Mouse (Mus musculus) myocyte (in vitro differentiated cells): Measurements from ENCODE around the gene 1110032A03Rik. TPM values are rescaled to one million over a fixed set of nuclear protein-coding genes. Genes with fewer than 3 reads are reported as not detected.

Source experiments
- H3K27me3 ChIP-seq: one replicate; pipeline ENCODE4 v1.6.1; 2011; ENCODE audit not compliant: control insufficient read depth, insufficient read depth, insufficient read length
- H3K36me3 ChIP-seq: one replicate; pipeline ENCODE4 v1.6.1; 2011; ENCODE audit not compliant: control insufficient read depth, insufficient read depth
- H3K4me2 ChIP-seq: one replicate; pipeline ENCODE4 v1.6.1; 2011; ENCODE audit warnings: low read depth, control low read depth
- H3K4me3 ChIP-seq: one replicate; pipeline ENCODE4 v1.5.1; 2011; ENCODE audit warnings: mild to moderate bottlenecking, control low read depth, moderate library complexity
- H3K79me2 ChIP-seq: one replicate; pipeline ENCODE4 v1.6.1; 2011; ENCODE audit not compliant: control insufficient read depth, insufficient read depth
- H3ac ChIP-seq: one replicate; pipeline ENCODE4 v1.6.1; 2011; ENCODE audit not compliant: control insufficient read depth, insufficient read length
- CEBPB ChIP-seq: IDR thresholded peaks from 2 replicates; pipeline ENCODE4 v1.6.1; 2011; ENCODE audit warnings: mild to moderate bottlenecking, moderate library complexity; ENCODE audit not compliant: poor library complexity, insufficient read depth, severe bottlenecking
- E2F4 ChIP-seq: IDR thresholded peaks from one replicate; pipeline ENCODE4 v1.6.1; 2011; ENCODE audit warnings: mild to moderate bottlenecking, control low read depth, moderate library complexity; ENCODE audit not compliant: insufficient read depth
- MAX ChIP-seq: IDR thresholded peaks from one replicate; pipeline ENCODE4 v1.6.1; 2011; ENCODE audit warnings: low read depth, mild to moderate bottlenecking, control low read depth
- MYOD1 ChIP-seq, 3 experiments: IDR thresholded peaks; one replicate each; pipeline ENCODE4 v1.6.1; 2011; ENCODE audit warnings: control low read depth in 2 of 3, low read depth in 2 of 3, mild to moderate bottlenecking in 2 of 3, moderate library complexity in 1 of 3; ENCODE audit not compliant: insufficient read length in 2 of 3, control insufficient read depth in 1 of 3
- MYOG ChIP-seq, 3 experiments: IDR thresholded peaks; one replicate each; pipeline ENCODE4 v1.6.1; 2011; ENCODE audit warnings: control low read depth in 2 of 3, low read depth in 2 of 3, mild to moderate bottlenecking in 2 of 3; ENCODE audit not compliant: insufficient read length in 2 of 3, control insufficient read depth in 1 of 3, insufficient read depth in 1 of 3
- POLR2A ChIP-seq: IDR thresholded peaks from one replicate; pipeline ENCODE4 v1.6.1; 2011; ENCODE audit warnings: low read depth, mild to moderate bottlenecking, control low read depth, moderate library complexity; ENCODE audit not compliant: insufficient read length
- POLR2AphosphoS2 ChIP-seq: IDR thresholded peaks from one replicate; pipeline ENCODE4 v1.6.1; 2011; ENCODE audit warnings: low read depth, control low read depth; ENCODE audit not compliant: insufficient read length
- REST ChIP-seq: IDR thresholded peaks from one replicate; pipeline ENCODE4 v1.6.1; 2011; ENCODE audit warnings: mild to moderate bottlenecking, control low read depth, moderate library complexity; ENCODE audit not compliant: insufficient read depth, insufficient read length
- SRF ChIP-seq: IDR thresholded peaks from one replicate; pipeline ENCODE4 v1.6.1; 2011; ENCODE audit warnings: low read depth; ENCODE audit not compliant: control insufficient read depth, insufficient read length
- TCF12 ChIP-seq: IDR thresholded peaks from one replicate; pipeline ENCODE4 v1.6.1; 2011; ENCODE audit warnings: mild to moderate bottlenecking, control low read depth; ENCODE audit not compliant: poor library complexity, insufficient read depth, severe bottlenecking
- TCF3 ChIP-seq: IDR thresholded peaks from one replicate; pipeline ENCODE4 v1.6.1; 2011; ENCODE audit warnings: low read depth, control low read depth; ENCODE audit not compliant: insufficient read length
- USF1 ChIP-seq: IDR thresholded peaks from one replicate; pipeline ENCODE4 v1.6.1; 2011; ENCODE audit warnings: low read depth, mild to moderate bottlenecking, control low read depth, moderate library complexity
- polyA plus RNA-seq: library from polyadenylated mRNA; unstranded; fragments of >200 nt; fragmentation: generic; extraction: Trizol; gene quantifications from one replicate; pipeline ENCODE4 v1.2.1, GENCODE M21; 2012; ENCODE audit warnings: missing spikeins

The 1110032A03Rik gene
- polyA plus RNA-seq, 1 experiment: 12.8 TPM

GRCm38 (mm10) chr9:50768107-50769002 is 7.0 kb downstream of the 1110032A03Rik start, which contains the start of gene Fdxacb1:
TSS of gene Fdxacb1 (plus strand) at chr9:50768236.
- H3K4me3 ChIP-seq: peak within 1 kb of the TSS; percentile 49
- peak within 1 kb of the TSS; percentile 97 for H3K4me2 ChIP-seq
- no peak for TF ChIP-seq CEBPB
- peak; percentile 57 for TF ChIP-seq POLR2A
- no peak for TF ChIP-seq SRF
- peak; percentile 34 for TF ChIP-seq POLR2AphosphoS2
- H3K79me2 ChIP-seq: no peaks in the 10 kb centered on the region
- peak within 1 kb of the TSS; percentile 56 for H3ac ChIP-seq
- no peaks in the 10 kb centered on the region for H3K27me3 ChIP-seq
- no peaks in the 10 kb centered on the region for H3K36me3 ChIP-seq

GRCm38 (mm10) chr9:50767531-50768106 is 7.7 kb downstream of the 1110032A03Rik start:
- no peak for TF ChIP-seq USF1
- no peak for TF ChIP-seq TCF3
- TF ChIP-seq TCF12: no peak
- TF ChIP-seq MAX: no peak
- no peak for TF ChIP-seq MYOG (IDR thresholded peaks at IDR 0.05; ENCODE audit: control insufficient read depth in 1 of 3, insufficient read depth in 1 of 3, insufficient read length in 2 of 3, low read depth in 2 of 3)
- H3K36me3 ChIP-seq: no peaks in the 10 kb centered on the region
- no peaks in the 10 kb centered on the region for H3K27me3 ChIP-seq
- peak overlapping the region; percentile 97 for H3K4me2 ChIP-seq
- no peaks in the 10 kb centered on the region for H3K79me2 ChIP-seq
- H3K4me3 ChIP-seq: peak overlapping the region; percentile 49
- H3ac ChIP-seq: peak overlapping the region; percentile 56

- no peaks in the 10 kb centered on the region for H3K36me3 ChIP-seq
These were observed 12.0 kb downstream of the 1110032A03Rik start for GRCm38 (mm10) chr9:50763331-50763730.

GRCm38 (mm10) chr9:50761520-50762243 is 13.6 kb downstream of the 1110032A03Rik start:
- H3K27me3 ChIP-seq: no peaks in the 10 kb centered on the region
- peaks cover 5% of the 10 kb centered on the region for H3K36me3 ChIP-seq
- H3K4me2 ChIP-seq: no peak overlapping the region
- no peaks in the 10 kb centered on the region for H3K79me2 ChIP-seq
- no peak overlapping the region for H3K4me3 ChIP-seq
- TF ChIP-seq POLR2AphosphoS2: no peak
- no peak for TF ChIP-seq CEBPB
- no peak for TF ChIP-seq USF1
- TF ChIP-seq MYOG (IDR thresholded peaks at IDR 0.05; ENCODE audit: control insufficient read depth in 1 of 3, insufficient read depth in 1 of 3, insufficient read length in 2 of 3, low read depth in 2 of 3): no peak
- TF ChIP-seq MYOD1 (IDR thresholded peaks at IDR 0.05; ENCODE audit: control insufficient read depth in 1 of 3, insufficient read length in 2 of 3, low read depth in 2 of 3): no peak
- no peak for TF ChIP-seq SRF
- no peak overlapping the region for H3ac ChIP-seq

More at GRCm38 (mm10) chr9:50763331-50763730, 12.0 kb downstream of the 1110032A03Rik start:
- Histone ChIP-seq H3K4me3 (no peak overlapping the region), H3K27me3 (no peaks in the 10 kb centered on the region), H3K4me2 (no peak overlapping the region), H3ac (no peak overlapping the region), H3K79me2 (no peaks in the 10 kb centered on the region)
- no peak for TF ChIP-seq TCF3
- TF ChIP-seq TCF12: no peak
- no peak for TF ChIP-seq CEBPB
- no peak for TF ChIP-seq POLR2A
- no peak for TF ChIP-seq MAX
- no peak for TF ChIP-seq MYOD1 (IDR thresholded peaks at IDR 0.05; ENCODE audit: control insufficient read depth in 1 of 3, insufficient read length in 2 of 3, low read depth in 2 of 3)
- TF ChIP-seq POLR2AphosphoS2: no peak
- TF ChIP-seq E2F4: no peak
- no peak for TF ChIP-seq SRF
- no peak for TF ChIP-seq USF1
- TF ChIP-seq MYOG (IDR thresholded peaks at IDR 0.05; ENCODE audit: control insufficient read depth in 1 of 3, insufficient read depth in 1 of 3, insufficient read length in 2 of 3, low read depth in 2 of 3): no peak
- no peak for TF ChIP-seq REST

GRCm38 (mm10) chr9:50756711-50757110 is 18.6 kb downstream of the 1110032A03Rik start:
- Histone ChIP-seq H3K27me3 (no peaks in the 10 kb centered on the region), H3K4me3 (no peak overlapping the region), H3ac (no peak overlapping the region), H3K79me2 (no peaks in the 10 kb centered on the region), H3K4me2 (no peak overlapping the region), H3K36me3 (peaks cover 12% of the 10 kb centered on the region)
- TF ChIP-seq POLR2AphosphoS2 (no peak), MYOG (IDR thresholded peaks at IDR 0.05; ENCODE audit: control insufficient read depth in 1 of 3, insufficient read depth in 1 of 3, insufficient read length in 2 of 3, low read depth in 2 of 3) (no peak), POLR2A (no peak), E2F4 (no peak), REST (no peak), MAX (no peak), MYOD1 (IDR thresholded peaks at IDR 0.05; ENCODE audit: control insufficient read depth in 1 of 3, insufficient read length in 2 of 3, low read depth in 2 of 3) (no peak), CEBPB (no peak)
